Mouse (Mus musculus) forebrain, embryonic 13.5 days (tissue): ENCODE data around the gene Nubp1. TPM values are rescaled to one million over a fixed set of nuclear protein-coding genes. Genes with fewer than 3 reads are reported as not detected.

Experiments used
- ATAC-seq: fragments of 200-750 bp; cut with Nextera tagmentation; 2 replicates; pipeline ENCODE4 v1.8.0; 2017
- H3K27ac ChIP-seq: fragments of 300-500 bp; sonication (generic); 2 replicates; pipeline ENCODE4 v1.5.1; 2015; ENCODE audit warnings: inconsistent platforms, mild to moderate bottlenecking, moderate library complexity
- H3K27me3 ChIP-seq: fragments of 300-500 bp; sonication (generic); 2 replicates; pipeline ENCODE4 v1.6.1; 2015; ENCODE audit warnings: mild to moderate bottlenecking, inconsistent platforms
- H3K36me3 ChIP-seq: fragments of 300-500 bp; sonication (generic); 2 replicates; pipeline ENCODE4 v1.6.1; 2015; ENCODE audit warnings: mild to moderate bottlenecking, inconsistent platforms; ENCODE audit not compliant: poor library complexity, severe bottlenecking
- H3K4me1 ChIP-seq: fragments of 300-500 bp; sonication (generic); 2 replicates; pipeline ENCODE4 v1.6.1; 2015; ENCODE audit warnings: inconsistent platforms
- H3K4me2 ChIP-seq: fragments of 300-500 bp; sonication (generic); 2 replicates; pipeline ENCODE4 v1.6.1; 2015; ENCODE audit warnings: inconsistent platforms, mild to moderate bottlenecking, moderate library complexity
- H3K4me3 ChIP-seq: fragments of 300-500 bp; sonication (generic); 2 replicates; pipeline ENCODE4 v1.5.1; 2015; ENCODE audit warnings: mild to moderate bottlenecking, inconsistent platforms
- H3K9ac ChIP-seq: fragments of 300-500 bp; sonication (generic); 2 replicates; pipeline ENCODE4 v1.6.1; 2015; ENCODE audit warnings: mild to moderate bottlenecking, inconsistent platforms
- H3K9me3 ChIP-seq: fragments of 300-500 bp; sonication (generic); replicated peaks from 2 replicates; pipeline ENCODE4 v1.6.1; 2016; ENCODE audit warnings: inconsistent platforms
- WGBS: fragments of 180-500 bp; shearing (Covaris S2); methylation state at CpG from one replicate; pipeline ENCODE4 v1.1.7; 2015; 5-methylcytosine and 5-hydroxymethylcytosine counted together
- polyA plus RNA-seq: library from polyadenylated mRNA; unstranded; fragments of >200 nt; fragmentation: Nextera tagmentation; extraction: Ambion mirVana; gene quantifications from 2 replicates; pipeline ENCODE4 v1.2.1, GENCODE M21; 2015

Nubp1 gene
- polyA plus RNA-seq, 1 experiment from 2014 or later, result 51.9 TPM

GRCm38 (mm10) chr16:10384544-10384943 is 27.2 kb upstream of the Nubp1 start:
- no peak for ATAC-seq
- Histone ChIP-seq H3K4me1 (no peaks in the 10 kb centered on the region), H3K9ac (no peak overlapping the region), H3K27ac (no peak overlapping the region), H3K4me3 (no peak overlapping the region), H3K9me3 (no peaks in the 10 kb centered on the region), H3K4me2 (no peak overlapping the region), H3K27me3 (no peaks in the 10 kb centered on the region), H3K36me3 (no peaks in the 10 kb centered on the region)
- WGBS, result 74% methylated on average over 3 of the region's 3 CpGs

GRCm38 (mm10) chr16:10385261-10385660 is 26.5 kb upstream of the Nubp1 start:
- Histone ChIP-seq H3K9ac (no peak overlapping the region), H3K27ac (no peak overlapping the region), H3K4me3 (no peak overlapping the region), H3K9me3 (no peaks in the 10 kb centered on the region), H3K27me3 (no peaks in the 10 kb centered on the region), H3K4me1 (no peaks in the 10 kb centered on the region), H3K36me3 (no peaks in the 10 kb centered on the region), H3K4me2 (no peak overlapping the region)
- WGBS, result 74% methylated on average over 12 of the region's 12 CpGs
- no peak for ATAC-seq

GRCm38 (mm10) chr16:10388634-10389365 is 22.9 kb upstream of the Nubp1 start:
- Histone ChIP-seq H3K27me3 (no peaks in the 10 kb centered on the region), H3K9ac (no peak overlapping the region), H3K4me3 (no peak overlapping the region), H3K27ac (no peak overlapping the region), H3K4me1 (no peaks in the 10 kb centered on the region), H3K9me3 (no peaks in the 10 kb centered on the region), H3K4me2 (no peak overlapping the region), H3K36me3 (no peaks in the 10 kb centered on the region)
- WGBS, result 91% methylated on average over 6 of the region's 6 CpGs
- no peak for ATAC-seq

- Histone ChIP-seq H3K27me3 (peaks cover 12% of the 10 kb centered on the region), H3K9me3 (no peaks in the 10 kb centered on the region), H3K4me1 (peaks cover 8% of the 10 kb centered on the region), H3K9ac (no peak overlapping the region), H3K4me2 (no peak overlapping the region), H3K36me3 (no peaks in the 10 kb centered on the region), H3K4me3 (no peak overlapping the region), H3K27ac (no peak overlapping the region)
- ATAC-seq, result no peak
- 86% methylated on average over 9 of the region's 9 CpGs for whole genome bisulfite sequencing
Measured at GRCm38 (mm10) chr16:10392587-10392986, 19.2 kb upstream of the Nubp1 start.

- Histone ChIP-seq H3K27ac (no peak within 1 kb of the TSS), H3K36me3 (no peaks in the 10 kb centered on the region), H3K4me1 (peaks cover 8% of the 10 kb centered on the region), H3K4me2 (peak within 1 kb of the TSS; percentile 59), H3K9ac (peak within 1 kb of the TSS; percentile 52), H3K9me3 (no peaks in the 10 kb centered on the region), H3K4me3 (peak within 1 kb of the TSS; percentile 29), H3K27me3 (peaks cover 12% of the 10 kb centered on the region)
- peak; percentile 48; the same call in 1 of the 2 replicates for ATAC-seq
- 7% methylated on average over 37 of the region's 37 CpGs for WGBS
Measured at GRCm38 (mm10) chr16:10394699-10395540, 16.8 kb upstream of the Nubp1 start, which contains the start of gene Tekt5. Gene Tekt5, minus strand, starts transcription at chr16:10395490.

- no peak overlapping the region for H3K27ac ChIP-seq
- H3K36me3 ChIP-seq, result no peaks in the 10 kb centered on the region
- H3K9me3 ChIP-seq, result no peaks in the 10 kb centered on the region
- WGBS, result 73% methylated on average over 5 of the region's 5 CpGs
- no peak overlapping the region for H3K4me3 ChIP-seq
- peak; percentile 48; the same call in 1 of the 2 replicates for ATAC-seq
- peaks cover 8% of the 10 kb centered on the region for H3K4me1 ChIP-seq
- no peak overlapping the region for H3K4me2 ChIP-seq
- H3K27me3 ChIP-seq, result peaks cover 12% of the 10 kb centered on the region
- H3K9ac ChIP-seq, result no peak overlapping the region
Measured at GRCm38 (mm10) chr16:10398755-10399154, 13.0 kb upstream of the Nubp1 start.

- Histone ChIP-seq H3K4me1 (peaks cover 8% of the 10 kb centered on the region), H3K27ac (no peak overlapping the region), H3K4me3 (no peak overlapping the region), H3K27me3 (peaks cover 12% of the 10 kb centered on the region), H3K4me2 (no peak overlapping the region), H3K9me3 (no peaks in the 10 kb centered on the region), H3K9ac (no peak overlapping the region), H3K36me3 (no peaks in the 10 kb centered on the region)
- WGBS, result 34% methylated on average over 7 of the region's 7 CpGs
- peak; percentile 50 for ATAC-seq
Measured at GRCm38 (mm10) chr16:10399160-10399559, 12.6 kb upstream of the Nubp1 start.

GRCm38 (mm10) chr16:10415976-10416375 is 4.2 kb downstream of the Nubp1 start:
- Histone ChIP-seq H3K4me3 (no peak overlapping the region), H3K4me2 (no peak overlapping the region), H3K27ac (no peak overlapping the region), H3K9me3 (peaks cover 4% of the 10 kb centered on the region; the same call in 1 of the 2 replicates), H3K9ac (no peak overlapping the region), H3K27me3 (no peaks in the 10 kb centered on the region), H3K36me3 (peaks cover 75% of the 10 kb centered on the region), H3K4me1 (peaks cover 15% of the 10 kb centered on the region)
- ATAC-seq, result no peak
- 80% methylated on average over 6 of the region's 6 CpGs for WGBS

- Histone ChIP-seq H3K36me3 (peaks cover 84% of the 10 kb centered on the region), H3K9me3 (peaks cover 4% of the 10 kb centered on the region; the same call in 1 of the 2 replicates), H3K9ac (no peak overlapping the region), H3K4me2 (no peak overlapping the region), H3K4me1 (peaks cover 9% of the 10 kb centered on the region), H3K27me3 (no peaks in the 10 kb centered on the region), H3K4me3 (no peak overlapping the region), H3K27ac (no peak overlapping the region)
- 96% methylated on average over 4 of the region's 4 CpGs for whole genome bisulfite sequencing
- ATAC-seq, result no peak
Measured at GRCm38 (mm10) chr16:10416866-10417265, 5.1 kb downstream of the Nubp1 start.

GRCm38 (mm10) chr16:10417723-10418259 is 6.0 kb downstream of the Nubp1 start:
- no peak for ATAC-seq
- Histone ChIP-seq H3K9me3 (peaks cover 4% of the 10 kb centered on the region; the same call in 1 of the 2 replicates), H3K4me2 (no peak overlapping the region), H3K27me3 (no peaks in the 10 kb centered on the region), H3K27ac (no peak overlapping the region), H3K9ac (no peak overlapping the region), H3K36me3 (peaks cover 94% of the 10 kb centered on the region), H3K4me3 (no peak overlapping the region), H3K4me1 (peaks cover 3% of the 10 kb centered on the region)
- WGBS, result 92% methylated on average over 9 of the region's 9 CpGs

GRCm38 (mm10) chr16:10420447-10421054 is 8.8 kb downstream of the Nubp1 start:
- H3K27ac ChIP-seq, result no peak overlapping the region
- no peaks in the 10 kb centered on the region for H3K27me3 ChIP-seq
- H3K4me1 ChIP-seq, result no peaks in the 10 kb centered on the region
- no peak overlapping the region for H3K4me2 ChIP-seq
- peaks cover 100% of the 10 kb centered on the region for H3K36me3 ChIP-seq
- 92% methylated on average over 9 of the region's 9 CpGs for WGBS
- no peak overlapping the region for H3K9ac ChIP-seq
- no peak for ATAC-seq
- H3K4me3 ChIP-seq, result no peak overlapping the region
- H3K9me3 ChIP-seq, result peaks cover 4% of the 10 kb centered on the region; the same call in 1 of the 2 replicates

GRCm38 (mm10) chr16:10431911-10432310 is 20.2 kb downstream of the Nubp1 start:
- ATAC-seq, result no peak
- H3K4me3 ChIP-seq, result no peak overlapping the region
- H3K27ac ChIP-seq, result no peak overlapping the region
- 82% methylated on average over 1 of the region's 1 CpGs for WGBS
- H3K4me1 ChIP-seq, result no peaks in the 10 kb centered on the region
- H3K9me3 ChIP-seq, result no peaks in the 10 kb centered on the region
- H3K36me3 ChIP-seq, result peaks cover 24% of the 10 kb centered on the region
- no peak overlapping the region for H3K4me2 ChIP-seq
- H3K9ac ChIP-seq, result no peak overlapping the region
- H3K27me3 ChIP-seq, result no peaks in the 10 kb centered on the region
